Mouse (Mus musculus): ENCODE results near the gene Alkbh2. TPM values are rescaled to one million over a fixed set of nuclear protein-coding genes. Genes with fewer than 3 reads are reported as not detected.
A peak's percentile ranks its signal among the peaks of the same experiment; 100 is the strongest.

Gene Alkbh2
- total RNA-seq, 2 experiments from 2014 or later: 2.0 to 2.3 TPM

GRCm38 (mm10) chr5:114147043-114147972 lies 19.3 kb upstream of the Alkbh2 start:
- DNase-seq: no peak
- intact Hi-C loops (cut with DNase I): no loop called here

GRCm38 (mm10) chr5:114146028-114146888 lies 18.2 kb upstream of the Alkbh2 start, which contains the start of gene Acacb:
TSS of gene Acacb (plus strand) at chr5:114146535.
- intact Hi-C loops (cut with DNase I): no loop called here
- peak; percentile 47 to 64 for DNase-seq

GRCm38 (mm10) chr5:114139175-114139574 lies 11.2 kb upstream of the Alkbh2 start:
- intact Hi-C loops (cut with DNase I): loop anchor here (2.0 kb wide), 1 partner anchor 40 kb away; no protein-coding TSS in a partner anchor

GRCm38 (mm10) chr5:114138277-114139164 lies 10.5 kb upstream of the Alkbh2 start:
- peak; percentile 45 to 56 for DNase-seq
- intact Hi-C loops (cut with DNase I): loop anchor here (2.0 kb wide), 1 partner anchor 40 kb away; no protein-coding TSS in a partner anchor

More at GRCm38 (mm10) chr5:114139175-114139574, 11.2 kb upstream of the Alkbh2 start:
- DNase-seq: peak; percentile 87 to 92

GRCm38 (mm10) chr5:114137481-114138276 lies 9.7 kb upstream of the Alkbh2 start:
- intact Hi-C loops (cut with DNase I): loop anchor here (2.0 kb wide), 2 partner anchors 15 to 41 kb away; no protein-coding TSS in a partner anchor
- DNase-seq: peak; percentile 45 to 51

- intact Hi-C loops (cut with DNase I): loop anchor here (1.0 kb wide), 1 partner anchor 39 kb away; no protein-coding TSS in a partner anchor
- no peak for DNase-seq
These were observed 7.5 kb upstream of the Alkbh2 start for GRCm38 (mm10) chr5:114135516-114135915.

- DNase-seq: peak; percentile 72 to 78
- intact Hi-C loops (cut with DNase I): no loop called here
These were observed 6.1 kb upstream of the Alkbh2 start for GRCm38 (mm10) chr5:114134091-114134534.

- intact Hi-C loops (cut with DNase I): no loop called here
These were observed 4.8 kb upstream of the Alkbh2 start for GRCm38 (mm10) chr5:114132841-114133240.

GRCm38 (mm10) chr5:114131521-114131840 lies 3.5 kb upstream of the Alkbh2 start:
- intact Hi-C loops (cut with DNase I): no loop called here

More at GRCm38 (mm10) chr5:114132841-114133240, 4.8 kb upstream of the Alkbh2 start:
- DNase-seq: no peak

GRCm38 (mm10) chr5:114130698-114131520 lies 2.9 kb upstream of the Alkbh2 start:
- peak; percentile 94 for DNase-seq
- intact Hi-C loops (cut with DNase I): no loop called here

More at GRCm38 (mm10) chr5:114131521-114131840, 3.5 kb upstream of the Alkbh2 start:
- peak in 1 of 2 experiments; percentile 75 for DNase-seq

- peak; percentile 37 to 43 for DNase-seq
- intact Hi-C loops (cut with DNase I): no loop called here
These were observed 2.2 kb upstream of the Alkbh2 start, which contains the start of gene Ung for GRCm38 (mm10) chr5:114130211-114130605. TSS of gene Ung (plus strand) at chr5:114130386.

GRCm38 (mm10) chr5:114129550-114130210 lies 1.7 kb upstream of the Alkbh2 start:
- intact Hi-C loops (cut with DNase I): loop anchor here (10.0 kb wide), 1 partner anchor 275 kb away; no protein-coding TSS in a partner anchor

GRCm38 (mm10) chr5:114126499-114127244 lies 1.3 kb downstream of the Alkbh2 start:
- intact Hi-C loops (cut with DNase I): loop anchor here (2.0 to 10.0 kb wide), 2 partner anchors 74 to 272 kb away; no protein-coding TSS in a partner anchor
- no peak for DNase-seq

More at GRCm38 (mm10) chr5:114129550-114130210, 1.7 kb upstream of the Alkbh2 start:
- no peak for DNase-seq

- no peak for DNase-seq
- intact Hi-C loops (cut with DNase I): loop anchor here (2.0 to 10.0 kb wide), 2 partner anchors 73 to 271 kb away; no protein-coding TSS in a partner anchor
These were observed 2.0 kb downstream of the Alkbh2 start for GRCm38 (mm10) chr5:114126008-114126407.

GRCm38 (mm10) chr5:114119806-114120205 lies 8.2 kb downstream of the Alkbh2 start:
- DNase-seq: no peak
- intact Hi-C loops (cut with DNase I): loop anchor here (10.0 kb wide), 1 partner anchor 265 kb away; no protein-coding TSS in a partner anchor

- intact Hi-C loops (cut with DNase I): no loop called here
- DNase-seq: no peak
These were observed 11.4 kb downstream of the Alkbh2 start for GRCm38 (mm10) chr5:114116586-114116985.

All from heart, postnatal 14 days (tissue).